Mouse (Mus musculus) ES-Bruce4 (cell line): Measurements from ENCODE around the gene Tmem53. TPM values are rescaled to one million over a fixed set of nuclear protein-coding genes. Genes with fewer than 3 reads are reported as not detected.
A peak's percentile ranks its signal among the peaks of the same experiment; 100 is the strongest.

Experiments used
- H3K27ac ChIP-seq: 2 replicates; pipeline ENCODE4 v1.5.1; 2012; ENCODE audit warnings: low read length, inconsistent platforms; ENCODE audit not compliant: insufficient read depth
- H3K27me3 ChIP-seq: 2 replicates; pipeline ENCODE4 v1.6.1; 2012; ENCODE audit warnings: mild to moderate bottlenecking, low read length, inconsistent platforms; ENCODE audit not compliant: control insufficient read depth, poor library complexity, insufficient read depth, severe bottlenecking
- H3K36me3 ChIP-seq: 2 replicates; pipeline ENCODE4 v1.6.1; 2012; ENCODE audit warnings: inconsistent platforms, mild to moderate bottlenecking, low read length, moderate library complexity; ENCODE audit not compliant: control insufficient read depth, poor library complexity, insufficient read depth, severe bottlenecking
- H3K4me1 ChIP-seq: one replicate; pipeline ENCODE4 v1.8.1; 2011; ENCODE audit warnings: low read length; ENCODE audit not compliant: control insufficient read depth, insufficient read depth
- H3K4me3 ChIP-seq: 2 replicates; pipeline ENCODE4 v1.5.1; 2011; ENCODE audit warnings: low read depth, mild to moderate bottlenecking, low read length
- H3K9ac ChIP-seq: 2 replicates; pipeline ENCODE4 v1.6.1; 2012; ENCODE audit warnings: low read depth, mild to moderate bottlenecking, inconsistent platforms; ENCODE audit not compliant: poor library complexity, severe bottlenecking
- H3K9me3 ChIP-seq: replicated peaks from 2 replicates; pipeline ENCODE4 v1.6.1; 2012; ENCODE audit warnings: mild to moderate bottlenecking, low read length, inconsistent platforms; ENCODE audit not compliant: control insufficient read depth, poor library complexity, insufficient read depth, severe bottlenecking
- CTCF ChIP-seq: IDR thresholded peaks from one replicate; pipeline ENCODE4 v1.8.1; 2011; ENCODE audit warnings: low read depth, low read length
- EP300 ChIP-seq: IDR thresholded peaks from 2 replicates; pipeline ENCODE4 v1.6.1; 2011; ENCODE audit warnings: low read depth, low read length; ENCODE audit not compliant: insufficient read depth
- POLR2A ChIP-seq: IDR thresholded peaks from one replicate; pipeline ENCODE4 v1.8.1; 2011; ENCODE audit warnings: low read length; ENCODE audit not compliant: insufficient read depth
- polyA plus RNA-seq: library from polyadenylated mRNA; stranded (reverse); fragments of >200 nt; gene quantifications from 2 replicates; pipeline ENCODE4 v1.2.4, GENCODE M21; 2011; ENCODE audit warnings: low read depth; ENCODE audit not compliant: missing spikeins, insufficient read depth, insufficient read length

Tmem53 gene
- polyA plus RNA-seq, result 1.8 and 2.7 TPM in 2 replicates

DNA sequence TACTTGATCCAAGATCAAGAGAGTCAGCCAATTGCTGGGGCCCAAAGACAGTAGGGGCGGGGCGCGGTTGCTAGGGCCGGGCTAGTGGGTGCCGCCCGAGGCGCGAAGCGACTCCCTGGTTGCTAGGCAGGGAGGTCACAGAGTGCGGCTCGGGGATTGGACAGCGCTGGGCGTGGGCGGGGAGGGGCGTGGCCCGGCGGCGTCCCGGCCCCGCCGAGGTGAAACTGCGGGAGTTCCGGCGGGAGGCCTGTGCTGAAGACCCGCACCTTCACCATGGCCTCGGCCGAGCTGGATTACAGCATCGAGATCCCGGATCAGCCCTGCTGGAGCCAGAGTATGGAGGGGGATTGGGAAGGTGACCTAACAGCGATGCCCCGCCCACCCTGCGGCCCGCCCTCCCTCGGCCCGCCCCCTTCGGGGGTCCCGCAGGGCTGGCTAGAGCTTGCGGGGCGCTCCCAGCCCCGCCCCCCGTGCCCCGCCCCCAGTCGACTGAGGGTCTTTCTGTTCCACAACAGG is at the start of gene Tmem53, which contains the start of gene Armh1:
Gene Tmem53, plus strand, starts transcription at position 151 of the 516 bp plus-strand sequence.
Gene Armh1, minus strand, starts transcription at position 325 of the 516 bp plus-strand sequence.
- H3K27ac ChIP-seq, result peak within 1 kb of the TSS; percentile 60
- TF ChIP-seq EP300 (no peak), CTCF (no peak), POLR2A (no peak)
- H3K4me3 ChIP-seq, result peak within 1 kb of the TSS; percentile 95
- no peaks in the 10 kb centered on the region for H3K36me3 ChIP-seq
- no peaks in the 10 kb centered on the region; the same call in 1 of the 2 replicates for H3K9me3 ChIP-seq
- peak within 1 kb of the TSS; percentile 63 for H3K9ac ChIP-seq
- H3K27me3 ChIP-seq, result no peaks in the 10 kb centered on the region
- no peaks in the 10 kb centered on the region for H3K4me1 ChIP-seq

DNA sequence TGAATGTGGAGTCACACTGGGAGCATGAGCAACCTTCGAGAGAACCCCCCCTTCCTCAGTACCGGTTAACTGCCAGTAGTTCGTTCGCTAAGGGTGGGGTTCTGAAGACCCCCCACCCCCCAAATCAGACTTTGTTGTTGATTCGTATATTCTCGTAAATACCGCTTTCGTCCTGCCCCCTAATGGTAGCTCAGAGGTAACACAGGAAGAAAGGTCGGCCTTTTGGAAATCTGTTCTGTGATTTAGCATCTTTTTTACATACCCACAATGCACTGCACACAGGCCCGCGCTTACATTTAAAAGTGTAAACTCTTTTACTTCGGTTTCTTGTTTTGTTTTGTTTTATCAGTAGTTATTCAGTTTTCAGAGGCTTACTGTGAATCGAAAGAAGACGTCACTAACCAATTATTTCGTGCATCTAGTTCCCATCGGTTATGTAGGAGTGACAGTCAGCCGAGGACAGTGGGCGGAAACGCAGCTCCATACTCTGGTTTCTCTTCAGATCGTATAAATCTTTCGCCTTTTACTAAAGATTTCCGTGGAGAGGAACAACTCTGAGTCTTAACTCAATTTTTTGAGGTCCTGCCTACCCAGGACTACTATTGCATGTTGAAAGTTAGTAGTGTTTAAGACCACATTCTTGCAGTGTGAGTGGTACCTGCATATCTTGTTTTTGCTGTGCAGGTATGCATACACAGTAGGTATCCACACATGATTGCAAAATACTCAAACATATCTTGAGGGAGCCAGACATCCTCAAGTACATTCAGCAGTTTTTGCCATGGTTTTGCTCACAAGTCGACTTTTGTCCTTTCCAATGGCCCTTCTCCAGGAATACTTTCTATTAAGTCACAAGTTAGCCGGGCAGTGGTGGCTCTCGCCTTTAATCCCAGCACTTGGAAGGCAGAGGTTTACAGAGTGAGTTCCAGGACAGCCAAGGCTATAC is 49.4 kb upstream of the Tmem53 start:
- Histone ChIP-seq H3K4me1 (no peaks in the 10 kb centered on the region), H3K36me3 (no peaks in the 10 kb centered on the region), H3K4me3 (0 out of 2 replicates have a peak overlapping the region, but pooled peaks have one; percentile 12), H3K27ac (peak overlapping the region; percentile 11; the same call in 1 of the 2 replicates), H3K27me3 (no peaks in the 10 kb centered on the region), H3K9ac (peak overlapping the region; percentile 56), H3K9me3 (no peaks in the 10 kb centered on the region; the same call in 1 of the 2 replicates)
- TF ChIP-seq POLR2A (peak; percentile 96), CTCF (peak; percentile 11), EP300 (0 out of 2 replicates have a peak, but pooled peaks have one; percentile 27)

DNA sequence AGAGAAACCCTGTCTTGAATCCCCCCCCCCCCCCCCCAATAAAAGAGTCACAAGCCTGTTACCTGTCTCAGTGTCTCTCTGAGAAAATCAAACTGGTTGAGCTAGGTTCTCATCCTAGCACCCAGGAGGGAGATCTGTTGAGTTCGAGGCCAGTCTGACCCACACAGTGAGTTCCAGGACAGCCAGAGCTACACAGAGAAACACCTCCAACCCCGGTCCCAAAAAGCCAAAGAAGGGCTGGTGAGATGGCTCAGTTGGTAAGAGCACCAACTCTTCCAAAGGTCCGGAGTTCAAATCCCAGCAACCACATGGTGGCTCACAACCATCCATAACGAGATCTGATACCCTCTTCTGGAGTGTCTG is 48.8 kb upstream of the Tmem53 start:
- H3K9ac ChIP-seq, result no peak overlapping the region
- H3K4me1 ChIP-seq, result no peaks in the 10 kb centered on the region
- no peak overlapping the region for H3K27ac ChIP-seq
- no peaks in the 10 kb centered on the region for H3K27me3 ChIP-seq
- no peak overlapping the region for H3K4me3 ChIP-seq
- TF ChIP-seq POLR2A, result no peak
- TF ChIP-seq EP300, result no peak
- TF ChIP-seq CTCF, result no peak
- no peaks in the 10 kb centered on the region for H3K36me3 ChIP-seq
- no peaks in the 10 kb centered on the region; the same call in 1 of the 2 replicates for H3K9me3 ChIP-seq

DNA sequence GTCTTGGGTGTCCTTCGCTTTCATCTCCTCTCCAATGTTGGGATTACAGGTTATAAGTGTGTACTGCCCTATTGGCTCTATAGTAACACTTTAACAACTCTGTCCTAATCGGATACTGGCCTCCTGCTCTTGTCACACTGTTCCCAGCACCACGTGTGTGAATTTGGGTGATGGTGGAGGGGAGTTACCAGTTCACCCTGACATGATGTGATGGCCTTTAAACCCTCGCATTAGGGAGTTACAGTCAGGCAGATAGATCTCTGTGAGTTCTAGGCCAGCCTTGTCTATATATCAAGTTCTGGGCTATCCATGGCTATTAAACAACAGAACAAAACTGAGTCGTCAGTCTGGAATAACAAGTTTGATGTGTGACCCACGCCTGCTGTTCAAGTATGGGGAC is 42.2 kb upstream of the Tmem53 start:
- Histone ChIP-seq H3K27ac (no peak overlapping the region), H3K9me3 (no peaks in the 10 kb centered on the region), H3K27me3 (no peaks in the 10 kb centered on the region), H3K4me3 (no peak overlapping the region), H3K4me1 (peaks cover 1% of the 10 kb centered on the region), H3K9ac (0 out of 2 replicates have a peak overlapping the region, but pooled peaks have one; percentile 44), H3K36me3 (no peaks in the 10 kb centered on the region)
- TF ChIP-seq CTCF, result no peak
- TF ChIP-seq POLR2A, result no peak
- TF ChIP-seq EP300, result no peak

DNA sequence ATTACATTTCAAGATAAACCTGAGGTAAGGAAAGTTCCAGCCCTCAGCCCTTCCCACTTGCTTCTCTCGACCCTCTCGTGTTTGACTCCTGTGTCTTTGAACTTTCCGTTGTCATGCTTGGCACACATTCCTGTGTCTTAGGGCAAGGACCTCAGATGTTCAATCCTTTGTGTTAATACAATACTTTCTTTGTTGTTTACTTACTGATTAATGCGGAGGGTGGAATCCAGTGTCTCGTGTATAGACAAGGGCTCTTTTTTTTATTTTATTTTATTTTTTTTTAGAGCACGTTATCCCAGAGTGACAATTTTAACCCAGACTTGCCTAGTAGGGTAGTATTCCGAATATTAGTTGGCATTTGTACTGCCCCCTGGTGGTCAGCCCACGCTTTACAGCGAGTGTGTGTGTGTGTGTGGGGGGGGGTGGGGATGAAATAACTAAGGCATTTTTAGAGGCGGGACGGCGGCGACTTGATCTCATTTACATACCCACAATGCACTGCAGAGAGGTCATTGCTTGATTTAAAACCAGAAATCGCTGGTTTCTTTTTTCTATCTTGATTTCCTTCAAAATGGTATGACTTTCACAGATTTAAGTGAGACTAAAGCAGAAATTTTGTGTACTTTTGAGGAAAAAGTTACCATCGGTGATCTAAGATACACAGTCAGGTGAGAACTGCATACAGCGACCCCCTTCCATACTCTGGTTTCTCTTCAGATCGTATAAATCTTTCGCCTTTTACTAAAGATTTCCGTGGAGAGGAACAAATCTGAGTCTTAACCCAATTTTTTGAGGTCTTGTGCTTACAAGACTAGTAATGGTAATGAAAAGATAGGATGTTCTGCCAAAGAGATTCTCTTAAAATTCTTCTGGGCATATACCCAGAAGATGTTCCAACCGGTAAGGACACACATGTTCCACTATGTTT is 41.3 kb upstream of the Tmem53 start:
- Histone ChIP-seq H3K27me3 (no peaks in the 10 kb centered on the region), H3K9ac (0 out of 2 replicates have a peak overlapping the region, but pooled peaks have one; percentile 44), H3K27ac (no peak overlapping the region), H3K9me3 (no peaks in the 10 kb centered on the region), H3K4me3 (no peak overlapping the region), H3K36me3 (no peaks in the 10 kb centered on the region), H3K4me1 (peaks cover 1% of the 10 kb centered on the region)
- TF ChIP-seq CTCF (peak; percentile 65), EP300 (no peak)
